ENCODE assay signal across 21 mouse cellular contexts in the genomic region with DNA sequence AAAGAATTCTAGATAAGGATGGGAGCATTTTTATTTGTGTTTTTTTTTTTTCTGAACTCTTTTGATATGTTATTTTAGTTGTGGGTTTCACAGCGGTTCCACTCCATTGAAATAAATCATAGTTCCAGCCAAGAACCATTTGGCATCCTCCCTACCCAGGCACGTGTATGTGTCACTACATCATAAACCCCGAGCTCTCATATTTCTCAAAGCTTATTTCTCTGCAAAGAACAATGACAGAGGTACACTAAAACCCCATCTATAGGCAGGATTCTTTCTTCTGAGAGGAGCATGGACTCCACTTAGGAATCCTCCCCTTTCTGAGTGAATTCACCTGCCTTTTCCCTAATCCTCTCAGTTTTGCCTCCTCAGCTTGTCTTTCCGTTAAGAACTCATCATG. TPM values are rescaled to one million over a fixed set of nuclear protein-coding genes. Genes with fewer than 3 reads are reported as not detected.
A peak's percentile ranks its signal among the peaks of the same experiment; 100 is the strongest.
DNase-seq lines count a peak whose midpoint lies in the region; ATAC-seq and TF ChIP-seq lines count a peak whose summit lies in the region.
"Had no signal": no experiment of that assay in that cellular context is flagged by ENCODE, and none has a peak within 500 bp of the region (broad histone marks: within the 10 kb centered on the region; RNA-seq: fewer than 3 reads in every experiment).

No protein-coding gene starts in this region.

- H3K27me3 ChIP-seq in kidney, embryonic 14.5 days (ENCODE audit: control insufficient read depth, insufficient read depth, low read length): peaks cover 9% of the 10 kb centered on the region; the same call in 1 of the 2 replicates
- peaks cover 6% of the 10 kb centered on the region; the same call in 1 of the 2 replicates for H3K27me3 ChIP-seq in lung, embryonic 14.5 days (ENCODE audit: insufficient read depth, low read length)
- H3K27me3 ChIP-seq in lung, postnatal 0 days (replicated peaks; ENCODE audit: insufficient read depth, low read length): no peaks in the 10 kb centered on the region
- H3K27me3 ChIP-seq in embryonic facial prominence, embryonic 14.5 days (replicated peaks; ENCODE audit: control insufficient read depth, insufficient read depth, low read length): peaks cover 16% of the 10 kb centered on the region

- TF ChIP-seq EP300 in lung, postnatal 0 days (IDR thresholded peaks at IDR 0.05): no peak

- H3K36me3 ChIP-seq in kidney, embryonic 14.5 days (ENCODE audit: control insufficient read depth, insufficient read depth, low read length): no peaks in the 10 kb centered on the region
- no peaks in the 10 kb centered on the region for H3K36me3 ChIP-seq in lung, embryonic 14.5 days (ENCODE audit: insufficient read depth)
- no peaks in the 10 kb centered on the region for H3K36me3 ChIP-seq in lung, postnatal 0 days (ENCODE audit: insufficient read depth, low read length)
- no peaks in the 10 kb centered on the region for H3K36me3 ChIP-seq in embryonic facial prominence, embryonic 14.5 days (ENCODE audit: control insufficient read depth, insufficient read depth, low read length)
- H3K36me3 ChIP-seq: embryonic facial prominence, embryonic 13.5 days; forebrain, embryonic 15.5 days had no signal

- H3K4me2 ChIP-seq in kidney, embryonic 14.5 days (replicated peaks; ENCODE audit: low read depth, low read length): no peak overlapping the region
- H3K4me2 ChIP-seq in lung, embryonic 14.5 days: no peak overlapping the region
- no peak overlapping the region for H3K4me2 ChIP-seq in lung, postnatal 0 days (replicated peaks; ENCODE audit: low read depth, low read length)
- H3K4me2 ChIP-seq in embryonic facial prominence, embryonic 14.5 days (ENCODE audit: low read depth, low read length): no peak overlapping the region
- H3K4me2 ChIP-seq: embryonic facial prominence, embryonic 13.5 days; forebrain, embryonic 13.5 days; forebrain, embryonic 15.5 days had no signal

- 22% methylated on average over 4 of the region's 4 CpGs for WGBS in kidney, embryonic 14.5 days
- 23% methylated on average over 4 of the region's 4 CpGs for WGBS in lung, embryonic 14.5 days
- 31% methylated on average over 4 of the region's 4 CpGs for WGBS in lung, postnatal 0 days
- 43% methylated on average over 4 of the region's 4 CpGs for WGBS in embryonic facial prominence, embryonic 14.5 days

- TF ChIP-seq CTCF in lung, embryonic 14.5 days (IDR thresholded peaks at IDR 0.05; ENCODE audit: low read depth): no peak
- TF ChIP-seq CTCF in lung, postnatal 0 days (IDR thresholded peaks at IDR 0.05): no peak

- ATAC-seq in kidney, embryonic 14.5 days (ENCODE audit: low FRiP score, low TSS enrichment): peak; percentile 20; the same call in 1 of the 2 replicates
- peak; percentile 58; the same call in 1 of the 2 replicates for ATAC-seq in lung, embryonic 14.5 days (ENCODE audit: insufficient read depth)
- ATAC-seq in lung, postnatal 0 days: no peak
- peak; percentile 53; the same call in 1 of the 2 replicates for ATAC-seq in embryonic facial prominence, embryonic 14.5 days (ENCODE audit: low read depth)
- ATAC-seq: forebrain, embryonic 13.5 days; forebrain, embryonic 15.5 days; forebrain, postnatal 0 days had no signal

- no peaks in the 10 kb centered on the region for H3K4me1 ChIP-seq in kidney, embryonic 14.5 days (ENCODE audit: control insufficient read depth, insufficient read depth, low read length)
- H3K4me1 ChIP-seq in lung, embryonic 14.5 days (ENCODE audit: insufficient read depth): no peaks in the 10 kb centered on the region
- no peaks in the 10 kb centered on the region for H3K4me1 ChIP-seq in lung, postnatal 0 days (ENCODE audit: insufficient read depth, low read depth, low read length)
- H3K4me1 ChIP-seq in embryonic facial prominence, embryonic 14.5 days (ENCODE audit: control insufficient read depth, insufficient read depth, low read length): no peaks in the 10 kb centered on the region
- H3K4me1 ChIP-seq: embryonic facial prominence, embryonic 13.5 days; forebrain, embryonic 13.5 days; forebrain, embryonic 15.5 days had no signal

- H3K9ac ChIP-seq in kidney, embryonic 14.5 days (ENCODE audit: low read depth, low read length): no peak overlapping the region
- H3K9ac ChIP-seq in lung, embryonic 14.5 days: no peak overlapping the region
- H3K9ac ChIP-seq in lung, postnatal 0 days (replicated peaks; ENCODE audit: low read depth): no peak overlapping the region
- no peak overlapping the region for H3K9ac ChIP-seq in embryonic facial prominence, embryonic 14.5 days (ENCODE audit: low read depth, low read length)
- H3K9ac ChIP-seq: embryonic facial prominence, embryonic 13.5 days; forebrain, embryonic 13.5 days; forebrain, embryonic 15.5 days; forebrain, postnatal 0 days had no signal

- no peak for DNase-seq in kidney, postnatal 36 days
- peak; percentile 25 for DNase-seq in lung, embryonic 14.5 days
- no peak for DNase-seq in lung, postnatal 0 days (ENCODE audit: low spot score)
- DNase-seq in embryonic facial prominence, embryonic 14.5 days (ENCODE audit: low spot score): peak; percentile 32
- no peak for DNase-seq in frontal cortex, postnatal 25 days (ENCODE audit: low spot score in 2 of 2)
- DNase-seq: adrenal gland, adult 2 months; adrenal gland, postnatal 10 days; adrenal gland, postnatal 25 days; cerebellum, adult 11 months; cerebellum, adult 18-20 months; cerebellum, adult 8-10 months; cerebellum, adult 9-11 months; cerebellum, postnatal 14 days; cerebellum, postnatal 36 days; embryo, embryonic 11 days; forebrain, postnatal 0 days had no signal

- H3K27ac ChIP-seq in kidney, embryonic 14.5 days (ENCODE audit: low read depth, low read length): no peak overlapping the region
- H3K27ac ChIP-seq in lung, embryonic 14.5 days (ENCODE audit: low read depth): no peak overlapping the region
- H3K27ac ChIP-seq in lung, postnatal 0 days (ENCODE audit: low read length): no peak overlapping the region
- no peak overlapping the region for H3K27ac ChIP-seq in embryonic facial prominence, embryonic 14.5 days (replicated peaks; ENCODE audit: low read depth, low read length)
- H3K27ac ChIP-seq: embryonic facial prominence, embryonic 13.5 days; forebrain, embryonic 13.5 days; forebrain, embryonic 15.5 days had no signal

- H3K9me3 ChIP-seq in kidney, embryonic 14.5 days (ENCODE audit: control insufficient read depth, low read length): no peaks in the 10 kb centered on the region
- no peaks in the 10 kb centered on the region for H3K9me3 ChIP-seq in lung, embryonic 14.5 days (ENCODE audit: low read depth, low read length)
- no peaks in the 10 kb centered on the region for H3K9me3 ChIP-seq in lung, postnatal 0 days (ENCODE audit: low read length)
- no peaks in the 10 kb centered on the region for H3K9me3 ChIP-seq in embryonic facial prominence, embryonic 14.5 days (ENCODE audit: control insufficient read depth, low read length)
- H3K9me3 ChIP-seq: embryonic facial prominence, embryonic 13.5 days; forebrain, embryonic 13.5 days; forebrain, embryonic 15.5 days had no signal

- H3K4me3 ChIP-seq in kidney, embryonic 14.5 days (ENCODE audit: low read length): no peak overlapping the region
- no peak overlapping the region for H3K4me3 ChIP-seq in lung, embryonic 14.5 days (ENCODE audit: low read depth, low read length)
- no peak overlapping the region for H3K4me3 ChIP-seq in lung, postnatal 0 days (ENCODE audit: low read depth, low read length)
- no peak overlapping the region for H3K4me3 ChIP-seq in embryonic facial prominence, embryonic 14.5 days (ENCODE audit: low read depth, low read length)
- H3K4me3 ChIP-seq: embryonic facial prominence, embryonic 13.5 days; forebrain, embryonic 13.5 days; forebrain, embryonic 15.5 days had no signal

RNA-seq across cellular contexts. Expression of gene Cntn4, which starts 6.7 kb away (rescaled TPM):
- polyA plus RNA-seq in kidney, embryonic 14.5 days (2014; fragmentation: Nextera tagmentation; extraction: Ambion mirVana): 3.8 and 6.3 TPM in 2 replicates
- 2.8 and 3.1 TPM in 2 replicates for polyA plus RNA-seq in lung, embryonic 14.5 days (2014; fragmentation: Nextera tagmentation; extraction: Ambion mirVana)
- polyA plus RNA-seq in lung, postnatal 0 days (2015; fragmentation: Nextera tagmentation; extraction: Ambion mirVana): 0.12 and 0.42 TPM in 2 replicates
- 12.8 and 13.2 TPM in 2 replicates for polyA plus RNA-seq in embryonic facial prominence, embryonic 14.5 days (2014; fragmentation: Nextera tagmentation; extraction: Ambion mirVana)
- polyA plus RNA-seq: adrenal gland, adult 2 months; C2C12 had no signal

Comparison
In these comparisons a context has a peak if more than half of its experiments do, and no peak if none do; other contexts are left out.
1. DNase-seq: peak in lung, embryonic 14.5 days (single experiment) and embryonic facial prominence, embryonic 14.5 days (single experiment); none in kidney, postnatal 36 days (0 of 2), lung, postnatal 0 days (single experiment) and frontal cortex, postnatal 25 days (0 of 2).